Mouse (Mus musculus) cerebellum, adult 2 months (tissue): Measurements from ENCODE around the gene Sh3d21. TPM values are rescaled to one million over a fixed set of nuclear protein-coding genes. Genes with fewer than 3 reads are reported as not detected.

Experiments
- DNase-seq, 2 experiments: peaks; one replicate each; pipeline ENCODE4 v3.0.0; 2021
- H3K27ac ChIP-seq: fragments of 200-500 bp; 2 replicates; pipeline ENCODE4 v1.5.1; 2012; ENCODE audit warnings: low read length, control low read depth, inconsistent platforms; ENCODE audit not compliant: insufficient read depth
- H3K27me3 ChIP-seq: fragments of 200-500 bp; 2 replicates; pipeline ENCODE4 v1.6.1; 2012; ENCODE audit warnings: inconsistent platforms, mild to moderate bottlenecking, low read length, moderate library complexity; ENCODE audit not compliant: control insufficient read depth, insufficient read depth
- H3K4me1 ChIP-seq: fragments of 200-500 bp; 2 replicates; pipeline ENCODE4 v1.6.1; 2011; ENCODE audit warnings: low read length; ENCODE audit not compliant: control insufficient read depth, insufficient read depth
- H3K4me3 ChIP-seq: fragments of 200-500 bp; replicated peaks from 2 replicates; pipeline ENCODE3; 2011; ENCODE audit warnings: mild to moderate bottlenecking, low read depth, low read length, control low read depth; ENCODE audit not compliant: insufficient read depth
- CTCF ChIP-seq: fragments of 200-500 bp; IDR thresholded peaks from 2 replicates; pipeline ENCODE4 v1.5.1; 2011; ENCODE audit warnings: low read depth, mild to moderate bottlenecking, control low read depth, low read length, moderate library complexity, borderline replicate concordance; ENCODE audit not compliant: insufficient read depth
- POLR2A ChIP-seq: fragments of 200-500 bp; IDR thresholded peaks from 2 replicates; pipeline ENCODE4 v1.6.1; 2011; ENCODE audit warnings: low read length, control low read depth, borderline replicate concordance; ENCODE audit not compliant: insufficient read depth
- WGBS: fragments of 180-500 bp; shearing (Covaris S2); methylation state at CpG from one replicate; pipeline ENCODE4 v1.1.7; 2018; 5-methylcytosine and 5-hydroxymethylcytosine counted together
- polyA plus RNA-seq: library from polyadenylated mRNA; depleted of rRNA; stranded (reverse); fragments of >200 nt; gene quantifications from 2 replicates; pipeline ENCODE4 v1.2.3, GENCODE M21; 2012

Gene Sh3d21
- polyA plus RNA-seq, 1 experiment = 2.0 TPM

GRCm38 (mm10) chr4:126119051-126119450 lies 44.2 kb downstream of the Sh3d21 start:
- whole genome bisulfite sequencing = 21% methylated on average over 1 of the region's 1 CpGs
- peaks cover 67% of the 10 kb centered on the region for H3K4me1 ChIP-seq
- DNase-seq = peak; percentile 63 to 74
- no peaks in the 10 kb centered on the region for H3K27me3 ChIP-seq
- peak overlapping the region; percentile 94 for H3K27ac ChIP-seq
- TF ChIP-seq POLR2A (no peak), CTCF (no peak)
- H3K4me3 ChIP-seq = no peak overlapping the region

- no peak overlapping the region for H3K4me3 ChIP-seq
- H3K4me1 ChIP-seq = peaks cover 69% of the 10 kb centered on the region
- H3K27me3 ChIP-seq = no peaks in the 10 kb centered on the region
- TF ChIP-seq POLR2A (no peak), CTCF (no peak)
- 10% methylated on average over 4 of the region's 4 CpGs for WGBS
- DNase-seq = peak; percentile 79 to 82
- H3K27ac ChIP-seq = peak overlapping the region; percentile 94
These were observed 44.6 kb downstream of the Sh3d21 start for GRCm38 (mm10) chr4:126118651-126119050.

- TF ChIP-seq CTCF (no peak), POLR2A (no peak)
- Histone ChIP-seq H3K4me1 (peaks cover 75% of the 10 kb centered on the region), H3K4me3 (no peak overlapping the region), H3K27ac (peak overlapping the region; percentile 94), H3K27me3 (no peaks in the 10 kb centered on the region)
- 38% methylated on average over 8 of the region's 8 CpGs for WGBS
- DNase-seq = peak; percentile 35 to 44
These were observed 46.2 kb downstream of the Sh3d21 start for GRCm38 (mm10) chr4:126117116-126117515.

GRCm38 (mm10) chr4:126115871-126116521 lies 47.3 kb downstream of the Sh3d21 start:
- DNase-seq = no peak
- Histone ChIP-seq H3K27ac (peak overlapping the region; percentile 12; the same call in 1 of the 2 replicates), H3K4me1 (peaks cover 78% of the 10 kb centered on the region), H3K4me3 (no peak overlapping the region), H3K27me3 (no peaks in the 10 kb centered on the region)
- TF ChIP-seq CTCF = no peak
- no peak for TF ChIP-seq POLR2A
- WGBS = 38% methylated on average over 6 of the region's 6 CpGs

GRCm38 (mm10) chr4:126115411-126115810 lies 47.9 kb downstream of the Sh3d21 start:
- Histone ChIP-seq H3K4me3 (no peak overlapping the region), H3K27me3 (no peaks in the 10 kb centered on the region), H3K4me1 (peaks cover 78% of the 10 kb centered on the region), H3K27ac (peak overlapping the region; percentile 12)
- TF ChIP-seq CTCF (no peak), POLR2A (no peak)
- no peak for DNase-seq
- 79% methylated on average over 9 of the region's 9 CpGs for WGBS

GRCm38 (mm10) chr4:126113943-126114342 lies 49.3 kb downstream of the Sh3d21 start:
- peak; percentile 70 to 73 for DNase-seq
- Histone ChIP-seq H3K4me3 (no peak overlapping the region), H3K27me3 (no peaks in the 10 kb centered on the region), H3K4me1 (peaks cover 82% of the 10 kb centered on the region), H3K27ac (peak overlapping the region; percentile 79)
- WGBS = 15% methylated on average over 6 of the region's 6 CpGs
- TF ChIP-seq POLR2A = 0 out of 2 replicates have a peak, but pooled peaks have one; percentile 23
- TF ChIP-seq CTCF = peak; percentile 73

- 2% methylated on average over 4 of the region's 4 CpGs for WGBS
- peak; percentile 76 to 82 for DNase-seq
- Histone ChIP-seq H3K27ac (peak overlapping the region; percentile 79), H3K4me1 (peaks cover 82% of the 10 kb centered on the region), H3K4me3 (no peak overlapping the region), H3K27me3 (no peaks in the 10 kb centered on the region)
- TF ChIP-seq CTCF (no peak), POLR2A (no peak)
These were observed 50.0 kb downstream of the Sh3d21 start for GRCm38 (mm10) chr4:126113243-126113642.

- Histone ChIP-seq H3K4me1 (peaks cover 77% of the 10 kb centered on the region), H3K4me3 (peak overlapping the region; percentile 6), H3K27me3 (no peaks in the 10 kb centered on the region), H3K27ac (peak overlapping the region; percentile 93)
- TF ChIP-seq CTCF (no peak), POLR2A (no peak)
- peak in 1 of 2 experiments; percentile 69 for DNase-seq
- 12% methylated on average over 7 of the region's 7 CpGs for WGBS
These were observed 52.1 kb downstream of the Sh3d21 start for GRCm38 (mm10) chr4:126111153-126111549.

- DNase-seq = peak; percentile 83
- TF ChIP-seq POLR2A (no peak), CTCF (0 out of 2 replicates have a peak, but pooled peaks have one; percentile 17)
- 3% methylated on average over 12 of the region's 12 CpGs for WGBS
- Histone ChIP-seq H3K4me1 (peaks cover 77% of the 10 kb centered on the region), H3K27me3 (no peaks in the 10 kb centered on the region), H3K4me3 (peak overlapping the region; percentile 6), H3K27ac (peak overlapping the region; percentile 93)
These were observed 52.7 kb downstream of the Sh3d21 start for GRCm38 (mm10) chr4:126110374-126111152.
